Mouse (Mus musculus): ENCODE measurements around the gene Ogdh.

- TF ChIP-seq POLR2A (IDR thresholded peaks at IDR 0.05; ENCODE audit: low read depth, low read length) (no peak), CTCF (conservative IDR thresholded peaks at IDR 0.05; ENCODE audit: insufficient read depth, insufficient read length, low read depth, low read length) (no peak)
Observed at GRCm38 (mm10) chr11:6292116-6292987, 919 bp downstream of the Ogdh start.
